Mouse (Mus musculus): ENCODE measurements around the gene Hoxa2. TPM values are rescaled to one million over a fixed set of nuclear protein-coding genes. Genes with fewer than 3 reads are reported as not detected.

Gene Hoxa2
- polyA plus RNA-seq, 1 experiment: 4.7 TPM

- Histone ChIP-seq H3K4me3 (replicated peaks; ENCODE audit: extremely low read depth, low read depth, low read length) (no peak overlapping the region), H3K4me1 (ENCODE audit: control insufficient read depth, insufficient read depth, low read length) (no peaks in the 10 kb centered on the region)
- TF ChIP-seq CTCF (IDR thresholded peaks at IDR 0.05; ENCODE audit: insufficient read depth, low read length) (no peak), POLR2A (IDR thresholded peaks at IDR 0.05; ENCODE audit: borderline replicate concordance, extremely low read depth, low read depth, low read length) (no peak)
- peak; percentile 0 for DNase-seq
- WGBS: 62% methylated on average over 1 of the region's 1 CpGs
These were observed 18.2 kb upstream of the Hoxa2 start for GRCm38 (mm10) chr6:52182793-52183192.

- no peaks in the 10 kb centered on the region for H3K4me1 ChIP-seq (ENCODE audit: control insufficient read depth, insufficient read depth, low read length)
- 57% methylated on average over 2 of the region's 2 CpGs for WGBS
- TF ChIP-seq POLR2A (IDR thresholded peaks at IDR 0.05; ENCODE audit: borderline replicate concordance, extremely low read depth, low read depth, low read length) (no peak), CTCF (IDR thresholded peaks at IDR 0.05; ENCODE audit: insufficient read depth, low read length) (no peak)
- no peak for DNase-seq
- H3K4me3 ChIP-seq (replicated peaks; ENCODE audit: extremely low read depth, low read depth, low read length): no peak overlapping the region
These were observed 17.4 kb upstream of the Hoxa2 start for GRCm38 (mm10) chr6:52182030-52182429.

- DNase-seq: no peak
- WGBS: 35% methylated on average over 3 of the region's 3 CpGs
- TF ChIP-seq CTCF (IDR thresholded peaks at IDR 0.05; ENCODE audit: insufficient read depth, low read length): no peak
- TF ChIP-seq POLR2A (IDR thresholded peaks at IDR 0.05; ENCODE audit: borderline replicate concordance, extremely low read depth, low read depth, low read length): no peak
- Histone ChIP-seq H3K4me1 (ENCODE audit: control insufficient read depth, insufficient read depth, low read length) (peaks cover 2% of the 10 kb centered on the region; the same call in 1 of the 2 replicates), H3K4me3 (replicated peaks; ENCODE audit: extremely low read depth, low read depth, low read length) (no peak overlapping the region)
These were observed 16.1 kb upstream of the Hoxa2 start for GRCm38 (mm10) chr6:52180726-52181125.

GRCm38 (mm10) chr6:52180213-52180710 is 15.6 kb upstream of the Hoxa2 start:
- peaks cover 2% of the 10 kb centered on the region; the same call in 1 of the 2 replicates for H3K4me1 ChIP-seq (ENCODE audit: control insufficient read depth, insufficient read depth, low read length)
- H3K4me3 ChIP-seq (replicated peaks; ENCODE audit: extremely low read depth, low read depth, low read length): peak overlapping the region; percentile 63
- 32% methylated on average over 11 of the region's 11 CpGs for WGBS
- TF ChIP-seq POLR2A (IDR thresholded peaks at IDR 0.05; ENCODE audit: borderline replicate concordance, extremely low read depth, low read depth, low read length) (no peak), CTCF (IDR thresholded peaks at IDR 0.05; ENCODE audit: insufficient read depth, low read length) (no peak)
- DNase-seq: no peak

GRCm38 (mm10) chr6:52179690-52180089 is 15.1 kb upstream of the Hoxa2 start:
- H3K4me1 ChIP-seq (ENCODE audit: control insufficient read depth, insufficient read depth, low read length): peaks cover 2% of the 10 kb centered on the region; the same call in 1 of the 2 replicates
- peak; percentile 10 for DNase-seq
- 20% methylated on average over 10 of the region's 10 CpGs for WGBS
- H3K4me3 ChIP-seq (replicated peaks; ENCODE audit: extremely low read depth, low read depth, low read length): peak overlapping the region; percentile 63
- TF ChIP-seq POLR2A (IDR thresholded peaks at IDR 0.05; ENCODE audit: borderline replicate concordance, extremely low read depth, low read depth, low read length) (no peak), CTCF (IDR thresholded peaks at IDR 0.05; ENCODE audit: insufficient read depth, low read length) (no peak)

GRCm38 (mm10) chr6:52178918-52179665 is 14.5 kb upstream of the Hoxa2 start:
- 21% methylated on average over 4 of the region's 4 CpGs for WGBS
- peak; percentile 25 for DNase-seq
- Histone ChIP-seq H3K4me3 (replicated peaks; ENCODE audit: extremely low read depth, low read depth, low read length) (peak overlapping the region; percentile 63), H3K4me1 (ENCODE audit: control insufficient read depth, insufficient read depth, low read length) (peaks cover 2% of the 10 kb centered on the region; the same call in 1 of the 2 replicates)
- TF ChIP-seq CTCF (IDR thresholded peaks at IDR 0.05; ENCODE audit: insufficient read depth, low read length): no peak
- no peak for TF ChIP-seq POLR2A (IDR thresholded peaks at IDR 0.05; ENCODE audit: borderline replicate concordance, extremely low read depth, low read depth, low read length)

- TF ChIP-seq POLR2A (IDR thresholded peaks at IDR 0.05; ENCODE audit: borderline replicate concordance, extremely low read depth, low read depth, low read length) (no peak), CTCF (IDR thresholded peaks at IDR 0.05; ENCODE audit: insufficient read depth, low read length) (no peak)
- DNase-seq: peak; percentile 13
- WGBS: 23% methylated on average over 9 of the region's 9 CpGs
- Histone ChIP-seq H3K4me3 (replicated peaks; ENCODE audit: extremely low read depth, low read depth, low read length) (peak overlapping the region; percentile 58), H3K4me1 (ENCODE audit: control insufficient read depth, insufficient read depth, low read length) (peaks cover 2% of the 10 kb centered on the region; the same call in 1 of the 2 replicates)
These were observed 13.2 kb upstream of the Hoxa2 start for GRCm38 (mm10) chr6:52177806-52178205.

GRCm38 (mm10) chr6:52177061-52177735 is 12.6 kb upstream of the Hoxa2 start, which contains the start of gene 5730596B20Rik:
5730596B20Rik (plus strand) TSS chr6:52177498.
- Histone ChIP-seq H3K4me3 (replicated peaks; ENCODE audit: extremely low read depth, low read depth, low read length) (peak within 1 kb of the TSS; percentile 60), H3K4me1 (ENCODE audit: control insufficient read depth, insufficient read depth, low read length) (peaks cover 4% of the 10 kb centered on the region; the same call in 1 of the 2 replicates)
- 16% methylated on average over 36 of the region's 36 CpGs for whole genome bisulfite sequencing
- TF ChIP-seq CTCF (IDR thresholded peaks at IDR 0.05; ENCODE audit: insufficient read depth, low read length) (no peak), POLR2A (IDR thresholded peaks at IDR 0.05; ENCODE audit: borderline replicate concordance, extremely low read depth, low read depth, low read length) (peak; percentile 20; the same call in 1 of the 2 replicates)
- DNase-seq: no peak

GRCm38 (mm10) chr6:52176391-52176790 is 11.8 kb upstream of the Hoxa2 start:
- H3K4me1 ChIP-seq (ENCODE audit: control insufficient read depth, insufficient read depth, low read length): peaks cover 4% of the 10 kb centered on the region; the same call in 1 of the 2 replicates
- 14% methylated on average over 6 of the region's 6 CpGs for WGBS
- DNase-seq: no peak
- peak overlapping the region; percentile 60 for H3K4me3 ChIP-seq (replicated peaks; ENCODE audit: extremely low read depth, low read depth, low read length)
- TF ChIP-seq POLR2A (IDR thresholded peaks at IDR 0.05; ENCODE audit: borderline replicate concordance, extremely low read depth, low read depth, low read length) (no peak), CTCF (IDR thresholded peaks at IDR 0.05; ENCODE audit: insufficient read depth, low read length) (no peak)

Data from lung, adult 2 months (tissue).